Mouse (Mus musculus): ENCODE data around the gene Slc22a20.

DNA sequence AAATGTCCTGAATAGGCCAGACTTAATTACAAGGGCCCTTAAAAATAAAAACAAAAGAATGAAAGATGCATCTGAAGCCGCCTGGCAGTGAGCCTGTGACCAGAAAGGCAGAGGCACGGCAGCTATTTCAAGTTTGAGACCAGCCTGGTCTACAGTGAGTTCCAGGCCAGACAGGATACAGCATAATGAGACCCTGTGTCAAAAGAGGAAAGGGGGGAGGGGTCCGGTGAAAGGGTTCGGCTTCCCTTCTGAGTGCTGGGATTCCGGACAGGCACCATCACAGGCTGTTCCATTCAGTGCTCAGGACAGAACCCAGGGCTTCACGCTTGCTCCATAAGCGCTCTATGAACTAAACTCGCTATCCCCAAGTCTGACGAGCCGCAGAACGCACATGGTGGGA, 58.9 kb downstream of the Slc22a20 start:
- TF ChIP-seq POLR2A (IDR thresholded peaks at IDR 0.05; ENCODE audit: borderline replicate concordance, control insufficient read depth, low read depth, low read length), result no peak
- TF ChIP-seq CTCF (IDR thresholded peaks at IDR 0.05; ENCODE audit: control insufficient read depth, insufficient read depth, low read length), result no peak
